Mouse (Mus musculus) kidney, adult 2 months (tissue): ENCODE results near the gene Gys1. TPM values are rescaled to one million over a fixed set of nuclear protein-coding genes. Genes with fewer than 3 reads are reported as not detected.

Experiments used
- DNase-seq: peaks from one replicate; pipeline ENCODE4 v3.0.0; 2021
- H3K27ac ChIP-seq: fragments of 200-500 bp; 2 replicates; pipeline ENCODE4 v1.5.1; 2012; ENCODE audit warnings: low read depth, low read length, control low read depth, inconsistent platforms; ENCODE audit not compliant: insufficient read depth
- H3K27me3 ChIP-seq: fragments of 200-500 bp; replicated peaks from 2 replicates; pipeline ENCODE4 v1.6.1; 2012; ENCODE audit warnings: mild to moderate bottlenecking, moderate library complexity, low read length, inconsistent platforms; ENCODE audit not compliant: control insufficient read depth, insufficient read depth
- H3K36me3 ChIP-seq: fragments of 200-500 bp; 2 replicates; pipeline ENCODE4 v1.6.1; 2012; ENCODE audit warnings: mild to moderate bottlenecking, moderate library complexity, low read length, inconsistent platforms; ENCODE audit not compliant: control insufficient read depth, insufficient read depth
- H3K4me1 ChIP-seq: fragments of 200-500 bp; 2 replicates; pipeline ENCODE4 v1.6.1; 2011; ENCODE audit warnings: low read length; ENCODE audit not compliant: control insufficient read depth, insufficient read depth
- H3K4me3 ChIP-seq: fragments of 200-500 bp; 2 replicates; pipeline ENCODE4 v1.5.1; 2011; ENCODE audit warnings: mild to moderate bottlenecking, low read depth, low read length, control low read depth; ENCODE audit not compliant: insufficient read depth
- CTCF ChIP-seq: fragments of 200-500 bp; conservative IDR thresholded peaks from 2 replicates; pipeline ENCODE4 v1.5.1; 2011; ENCODE audit warnings: low read depth, mild to moderate bottlenecking, control low read depth, low read length, moderate library complexity, mixed read lengths; ENCODE audit not compliant: insufficient read depth, insufficient read length
- POLR2A ChIP-seq: fragments of 200-500 bp; IDR thresholded peaks from one replicate; pipeline ENCODE4 v1.6.1; 2011; ENCODE audit warnings: low read depth, low read length, control low read depth
- WGBS: fragments of 180-500 bp; shearing (Covaris S2); methylation state at CpG from one replicate; pipeline ENCODE4 v1.1.7; 2018; 5-methylcytosine and 5-hydroxymethylcytosine counted together
- polyA plus RNA-seq: library from polyadenylated mRNA; depleted of rRNA; stranded (reverse); fragments of >200 nt; gene quantifications from 2 replicates; pipeline ENCODE4 v1.2.3, GENCODE M21; 2012

The Gys1 gene
- polyA plus RNA-seq, 1 experiment = 57.4 TPM

- Histone ChIP-seq H3K27me3 (no peaks in the 10 kb centered on the region), H3K27ac (no peak overlapping the region), H3K36me3 (no peaks in the 10 kb centered on the region), H3K4me3 (no peak overlapping the region), H3K4me1 (peaks cover 18% of the 10 kb centered on the region)
- DNase-seq = peak; percentile 36
- WGBS = 83% methylated on average over 7 of the region's 7 CpGs
- TF ChIP-seq CTCF = no peak
- TF ChIP-seq POLR2A = no peak
These were observed 29.5 kb downstream of the Gys1 start for GRCm38 (mm10) chr7:45463987-45464778.

GRCm38 (mm10) chr7:45465112-45465511, 30.5 kb downstream of the Gys1 start:
- Histone ChIP-seq H3K27ac (no peak overlapping the region), H3K4me1 (peaks cover 18% of the 10 kb centered on the region), H3K36me3 (no peaks in the 10 kb centered on the region), H3K27me3 (no peaks in the 10 kb centered on the region), H3K4me3 (no peak overlapping the region)
- no peak for DNase-seq
- 94% methylated on average over 12 of the region's 12 CpGs for WGBS
- TF ChIP-seq POLR2A = no peak
- no peak for TF ChIP-seq CTCF

DNA sequence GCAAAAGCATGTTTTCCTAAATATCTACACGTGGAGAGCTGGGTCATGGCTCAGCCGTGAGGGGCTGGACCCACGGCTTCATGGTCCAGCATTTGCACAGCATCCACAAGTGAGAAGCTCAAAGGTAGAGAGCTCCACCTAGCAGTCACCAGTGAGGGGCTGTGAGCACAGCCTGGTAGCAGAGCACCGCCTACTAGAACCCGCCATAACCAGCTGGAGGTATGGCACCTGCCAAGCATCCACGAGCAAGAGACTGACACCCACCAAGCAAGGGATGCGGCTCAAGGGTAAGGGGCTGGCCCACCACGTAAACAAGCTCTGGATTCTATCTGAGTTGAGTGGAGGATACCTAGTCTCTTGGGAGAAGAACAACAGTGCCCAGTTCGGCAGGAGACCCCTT, 30.9 kb downstream of the Gys1 start:
- Histone ChIP-seq H3K4me3 (peak overlapping the region; percentile 65), H3K27ac (no peak overlapping the region), H3K4me1 (peaks cover 17% of the 10 kb centered on the region), H3K27me3 (no peaks in the 10 kb centered on the region), H3K36me3 (no peaks in the 10 kb centered on the region)
- peak; percentile 56 for DNase-seq
- TF ChIP-seq POLR2A = no peak
- TF ChIP-seq CTCF = no peak; the same call in 1 of the 2 replicates
- 56% methylated on average over 9 of the region's 9 CpGs for WGBS

DNA sequence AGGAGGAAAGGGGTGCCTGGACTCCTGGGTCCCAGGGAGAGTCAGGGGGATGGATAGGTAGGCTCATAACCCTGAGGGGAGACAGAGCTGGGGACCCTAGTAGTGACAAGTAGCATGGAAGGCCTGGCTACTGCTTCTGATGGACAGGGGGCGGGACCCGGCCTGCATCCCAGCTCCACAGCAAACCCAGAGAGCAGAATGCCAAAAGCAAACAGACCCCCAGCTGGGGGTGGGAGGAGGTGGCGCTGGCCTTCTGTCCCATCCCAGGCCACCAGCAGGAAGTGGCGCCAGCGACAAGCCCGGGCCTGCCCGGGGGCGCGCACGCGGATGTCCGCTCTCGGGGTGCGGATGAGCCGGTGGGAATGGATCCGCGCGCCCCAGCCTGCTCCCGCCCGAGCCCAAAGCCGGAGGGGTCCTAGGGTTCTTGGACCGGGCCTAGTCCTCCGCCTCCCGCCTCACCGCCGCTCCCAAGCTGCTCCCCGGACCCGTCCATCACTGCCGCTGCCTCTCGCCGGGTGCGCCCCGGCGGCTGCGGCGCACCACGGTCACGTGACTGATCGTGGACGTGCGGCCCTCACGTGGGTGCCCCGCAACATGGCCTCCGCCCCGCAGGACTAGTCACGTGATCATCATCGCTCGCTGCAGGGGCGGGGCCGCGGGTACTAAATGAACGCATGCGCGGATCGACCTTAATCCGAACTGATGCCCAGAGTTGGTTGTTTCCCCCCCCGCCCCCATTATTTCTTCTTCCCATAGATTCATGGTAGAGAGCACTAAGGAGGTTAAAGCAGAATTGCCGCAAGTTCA, 31.8 kb downstream of the Gys1 start, which contains the start of gene Bax:
Gene Bax, minus strand, starts transcription at position 616 of the 807 bp plus-strand sequence.
- peak; percentile 26 for TF ChIP-seq POLR2A
- TF ChIP-seq CTCF = no peak
- no peaks in the 10 kb centered on the region for H3K36me3 ChIP-seq
- DNase-seq = peak; percentile 97
- peak within 1 kb of the TSS; percentile 45 for H3K27ac ChIP-seq
- H3K4me1 ChIP-seq = peaks cover 11% of the 10 kb centered on the region
- under 1% methylated on average over 58 of the region's 58 CpGs for whole genome bisulfite sequencing
- H3K27me3 ChIP-seq = no peaks in the 10 kb centered on the region
- H3K4me3 ChIP-seq = peak within 1 kb of the TSS; percentile 65

DNA sequence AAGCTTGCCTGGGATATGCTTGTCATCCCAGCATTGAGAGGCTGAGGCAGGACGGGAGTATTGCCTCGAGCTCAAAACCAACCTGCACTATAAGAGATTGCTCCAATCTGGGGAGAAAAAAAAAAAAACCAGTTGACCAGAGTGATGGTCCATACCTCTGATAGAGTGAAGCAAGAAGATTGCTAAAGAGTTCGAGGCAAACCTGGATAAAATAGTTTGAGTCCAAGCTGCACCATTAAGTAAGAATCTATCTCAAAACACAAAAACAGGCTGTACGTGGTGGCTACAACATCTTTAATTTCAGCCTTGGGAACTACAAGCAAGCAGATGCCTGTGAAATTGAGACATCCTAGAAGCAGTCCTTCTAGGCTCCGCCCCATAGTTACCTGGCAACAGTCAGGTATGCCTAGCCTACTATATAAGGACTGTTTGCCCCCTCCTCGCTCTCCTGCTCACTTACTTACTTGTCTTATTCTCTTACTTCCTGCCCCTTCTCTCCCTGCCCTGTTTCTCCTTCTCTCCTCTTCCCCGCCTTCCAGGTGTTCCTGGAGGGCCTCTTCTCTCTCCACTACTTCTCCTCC, 32.5 kb downstream of the Gys1 start:
- Histone ChIP-seq H3K27ac (no peak overlapping the region), H3K27me3 (no peaks in the 10 kb centered on the region), H3K4me1 (peaks cover 7% of the 10 kb centered on the region), H3K4me3 (peak overlapping the region; percentile 32), H3K36me3 (no peaks in the 10 kb centered on the region)
- 40% methylated on average over 7 of the region's 7 CpGs for WGBS
- DNase-seq = no peak
- TF ChIP-seq POLR2A (no peak), CTCF (no peak)

GRCm38 (mm10) chr7:45470869-45471268, 36.2 kb downstream of the Gys1 start:
- Histone ChIP-seq H3K4me1 (peaks cover 2% of the 10 kb centered on the region), H3K27me3 (no peaks in the 10 kb centered on the region), H3K27ac (no peak overlapping the region), H3K4me3 (no peak overlapping the region), H3K36me3 (no peaks in the 10 kb centered on the region)
- peak; percentile 82 for DNase-seq
- 6% methylated on average over 3 of the region's 3 CpGs for WGBS
- TF ChIP-seq POLR2A (no peak), CTCF (peak; percentile 31; the same call in 1 of the 2 replicates)
